Mouse (Mus musculus) E14TG2a.4 (cell line): ENCODE measurements around the gene Stx8.

Experiments used
- CTCF ChIP-seq: conservative IDR thresholded peaks from 2 replicates; pipeline ENCODE4 v1.5.1; 2014; ENCODE audit warnings: low read length
- NANOG ChIP-seq: IDR thresholded peaks from 2 replicates; pipeline ENCODE4 v1.6.1; 2014; ENCODE audit warnings: borderline replicate concordance, low read length, mixed read lengths
- POU5F1 ChIP-seq: IDR thresholded peaks from 2 replicates; pipeline ENCODE4 v1.6.1; 2014; ENCODE audit warnings: low read length, borderline replicate concordance

- no peak for TF ChIP-seq CTCF
- TF ChIP-seq NANOG = no peak
- TF ChIP-seq POU5F1 = no peak
Observed at GRCm38 (mm10) chr11:68168427-68168826, 202.4 kb downstream of the Stx8 start.
